Mouse (Mus musculus): ENCODE data around the gene Nell1.

DNA sequence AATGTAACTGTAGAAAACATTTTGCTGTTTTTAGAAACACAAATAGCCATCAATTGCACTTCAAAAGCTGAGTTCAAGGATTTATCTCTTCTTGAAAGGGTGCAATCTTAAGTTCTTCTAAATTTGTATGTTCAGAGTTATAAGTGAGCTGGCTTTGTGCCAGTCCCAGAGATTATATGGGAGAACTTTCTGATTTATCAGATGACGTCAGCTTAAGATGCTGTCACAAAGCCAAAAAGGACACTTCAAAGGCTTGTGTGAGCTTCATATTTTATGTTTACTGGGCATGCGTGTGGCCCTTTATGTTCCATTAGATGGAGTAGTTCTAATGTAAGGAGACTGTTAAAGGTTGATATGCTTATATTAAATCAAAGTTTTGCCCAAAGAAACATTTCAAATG, 445.3 kb downstream of the Nell1 start:
- no peak for TF ChIP-seq CTCF (IDR thresholded peaks at IDR 0.05; ENCODE audit: control insufficient read depth, insufficient read depth, insufficient replicate concordance, low read depth, low read length)
- no peak for TF ChIP-seq POLR2A (IDR thresholded peaks at IDR 0.05; ENCODE audit: control insufficient read depth, low read depth, low read length)

All from testis, adult 2 months (tissue).